Mouse (Mus musculus) cortical plate, adult 2 months (tissue): Measurements from ENCODE around the gene Kirrel3.

Source experiments
- CTCF ChIP-seq: fragments of 200-500 bp; IDR thresholded peaks from 2 replicates; pipeline ENCODE4 v1.5.1; 2011; ENCODE audit warnings: mild to moderate bottlenecking, control low read depth, low read length; ENCODE audit not compliant: insufficient read depth; ENCODE audit errors: extremely low read depth
- POLR2A ChIP-seq: fragments of 200-500 bp; IDR thresholded peaks from 2 replicates; pipeline ENCODE4 v1.6.1; 2011; ENCODE audit warnings: mild to moderate bottlenecking, low read length, control low read depth; ENCODE audit not compliant: insufficient read depth; ENCODE audit errors: extremely low read depth

DNA sequence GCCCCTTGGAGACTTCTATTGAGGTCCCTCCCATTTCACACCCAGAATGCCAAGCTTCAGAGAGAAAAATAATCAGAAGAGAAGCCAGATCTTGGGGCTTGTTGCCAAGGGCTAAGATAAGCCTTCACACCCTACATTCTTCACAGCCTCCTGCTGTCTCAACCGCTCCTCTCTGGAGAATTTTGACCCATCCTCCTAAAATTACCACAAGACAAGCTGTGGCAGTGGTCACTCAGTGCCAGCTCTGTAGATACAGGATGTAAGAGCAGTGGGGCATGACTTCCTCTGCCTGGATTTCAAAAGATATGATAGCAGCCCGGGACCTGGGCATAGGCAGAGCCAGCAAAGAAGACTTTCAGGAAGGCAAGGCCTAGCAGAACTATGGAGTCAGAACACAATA, 575.8 kb downstream of the Kirrel3 start:
- TF ChIP-seq CTCF (no peak), POLR2A (no peak)
